Mouse (Mus musculus) urinary bladder, postnatal 25 days (tissue): Measurements from ENCODE around the gene Ugt1a7c.
A peak's percentile ranks its signal among the peaks of the same experiment; 100 is the strongest.
"Not testable (repeated sequence)": the region's sequence is repeated elsewhere in the genome, so short reads cannot be mapped to it uniquely, and the experiment has no call there.

Experiments
- DNase-seq: peaks from one replicate; pipeline ENCODE4 v3.0.0; 2022; ENCODE audit warnings: low spot score

Ugt1a7c gene

GRCm38 (mm10) chr1:88197443-88197842, 102.6 kb downstream of the Ugt1a7c start:
- no peak for DNase-seq

GRCm38 (mm10) chr1:88199996-88200395, 105.1 kb downstream of the Ugt1a7c start:
- DNase-seq, result no peak

- DNase-seq, result no peak
Measured at GRCm38 (mm10) chr1:88200456-88200855, 105.6 kb downstream of the Ugt1a7c start, which contains the start of gene Ugt1a2. Ugt1a2 (plus strand) TSS chr1:88200601.

- no peak for DNase-seq
Measured at GRCm38 (mm10) chr1:88205294-88205922, 110.5 kb downstream of the Ugt1a7c start, which contains the start of gene Dnajb3. Dnajb3 (minus strand) TSS chr1:88205782.

- no peak for DNase-seq
Measured at GRCm38 (mm10) chr1:88206843-88207479, 112.1 kb downstream of the Ugt1a7c start.

GRCm38 (mm10) chr1:88211812-88212211, 117.0 kb downstream of the Ugt1a7c start, which contains the start of gene Ugt1a1:
Ugt1a1 (plus strand) TSS chr1:88211959.
- DNase-seq, result peak; percentile 60

GRCm38 (mm10) chr1:88212341-88213045, 117.6 kb downstream of the Ugt1a7c start:
- no peak for DNase-seq

- no peak for DNase-seq
Measured at GRCm38 (mm10) chr1:88213061-88213460, 118.2 kb downstream of the Ugt1a7c start.

GRCm38 (mm10) chr1:88213766-88214461, 119.1 kb downstream of the Ugt1a7c start:
- no peak for DNase-seq

GRCm38 (mm10) chr1:88214462-88214952, 119.6 kb downstream of the Ugt1a7c start:
- DNase-seq, result no peak

- no peak for DNase-seq
Measured at GRCm38 (mm10) chr1:88215466-88216380, 120.9 kb downstream of the Ugt1a7c start.

- DNase-seq, result no peak
Measured at GRCm38 (mm10) chr1:88216551-88216950, 121.7 kb downstream of the Ugt1a7c start.

GRCm38 (mm10) chr1:88217144-88217543, 122.3 kb downstream of the Ugt1a7c start:
- no peak for DNase-seq

GRCm38 (mm10) chr1:88217576-88217975, 122.7 kb downstream of the Ugt1a7c start:
- no peak for DNase-seq

- DNase-seq, result no peak
Measured at GRCm38 (mm10) chr1:88218051-88218450, 123.2 kb downstream of the Ugt1a7c start.

- no peak for DNase-seq
Measured at GRCm38 (mm10) chr1:88218591-88218990, 123.7 kb downstream of the Ugt1a7c start.

GRCm38 (mm10) chr1:88219054-88219453, 124.2 kb downstream of the Ugt1a7c start:
- no peak for DNase-seq

GRCm38 (mm10) chr1:88220336-88220735, 125.5 kb downstream of the Ugt1a7c start:
- DNase-seq, result peak; percentile 29

GRCm38 (mm10) chr1:88222216-88222615, 127.4 kb downstream of the Ugt1a7c start:
- no peak for DNase-seq

- DNase-seq, result not testable (repeated sequence)
Measured at GRCm38 (mm10) chr1:88223011-88223515, 128.2 kb downstream of the Ugt1a7c start.

GRCm38 (mm10) chr1:88223591-88223990, 128.7 kb downstream of the Ugt1a7c start:
- DNase-seq, result peak; percentile 36
